Mouse (Mus musculus) midbrain, postnatal 0 days (tissue): ENCODE measurements around the gene Chst8. TPM values are rescaled to one million over a fixed set of nuclear protein-coding genes. Genes with fewer than 3 reads are reported as not detected.

Source experiments
- ATAC-seq: fragments of 200-750 bp; cut with Nextera tagmentation; 2 replicates; pipeline ENCODE4 v1.8.0; 2017; ENCODE audit warnings: moderate number of reproducible peaks, mild to moderate bottlenecking, moderate TSS enrichment, moderate library complexity; ENCODE audit not compliant: low FRiP score
- DNase-seq: peaks from one replicate; pipeline ENCODE4 v3.0.0-alpha.2; 2015; ENCODE audit warnings: low spot score
- H3K27ac ChIP-seq: fragments of 300-500 bp; sonication (generic); 2 replicates; pipeline ENCODE4 v1.5.1; 2014; ENCODE audit warnings: low read depth, mild to moderate bottlenecking, low read length, mixed read lengths
- H3K27me3 ChIP-seq: fragments of 300-500 bp; sonication (generic); 2 replicates; pipeline ENCODE4 v1.6.1; 2014; ENCODE audit warnings: low read length, control low read depth, mixed read lengths; ENCODE audit not compliant: insufficient read depth
- H3K36me3 ChIP-seq: fragments of 300-500 bp; sonication (generic); 2 replicates; pipeline ENCODE4 v1.6.1; 2014; ENCODE audit warnings: low read length, control low read depth, mixed read lengths; ENCODE audit not compliant: insufficient read depth
- H3K4me1 ChIP-seq: fragments of 300-500 bp; sonication (generic); 2 replicates; pipeline ENCODE4 v1.6.1; 2014; ENCODE audit warnings: mild to moderate bottlenecking, control low read depth, antibody characterized with exemption, low read length, mixed read lengths; ENCODE audit not compliant: insufficient read depth
- H3K4me2 ChIP-seq: fragments of 300-500 bp; sonication (generic); 2 replicates; pipeline ENCODE4 v1.6.1; 2014; ENCODE audit warnings: low read depth, mild to moderate bottlenecking, low read length, mixed read lengths; ENCODE audit not compliant: poor library complexity, severe bottlenecking
- H3K4me3 ChIP-seq: fragments of 300-500 bp; sonication (generic); 2 replicates; pipeline ENCODE4 v1.5.1; 2014; ENCODE audit warnings: low read depth, mild to moderate bottlenecking, low read length, moderate library complexity
- H3K9ac ChIP-seq: fragments of 300-500 bp; sonication (generic); replicated peaks from 2 replicates; pipeline ENCODE4 v1.6.1; 2014; ENCODE audit warnings: mild to moderate bottlenecking, low read length, moderate library complexity, mixed read lengths; ENCODE audit not compliant: poor library complexity, severe bottlenecking
- H3K9me3 ChIP-seq: fragments of 300-500 bp; sonication (generic); 2 replicates; pipeline ENCODE4 v1.6.1; 2016; ENCODE audit warnings: low read length, control low read depth
- CTCF ChIP-seq: IDR thresholded peaks from 2 replicates; pipeline ENCODE4 v1.5.1; 2016; ENCODE audit warnings: antibody characterized with exemption, mild to moderate bottlenecking
- WGBS: fragments of 180-500 bp; shearing (Covaris S2); extraction: QIAGEN DNeasy Blood & Tissue Kit; methylation state at CpG from one replicate; pipeline ENCODE4 v1.1.7; 2014; 5-methylcytosine and 5-hydroxymethylcytosine counted together
- polyA plus RNA-seq: library from polyadenylated mRNA; unstranded; fragments of >200 nt; fragmentation: Nextera tagmentation; extraction: Ambion mirVana; gene quantifications from 2 replicates; pipeline ENCODE4 v1.2.1, GENCODE M21; 2015
- total RNA-seq: library from RNA; depleted of rRNA; stranded (reverse); fragments of >200 nt; gene quantifications from 2 replicates; pipeline ENCODE4 v1.2.3, GENCODE M21; 2014

Gene Chst8
- total and polyA plus RNA-seq, 2 experiments from 2014 or later: 16.2 to 20.1 TPM

GRCm38 (mm10) chr7:34811060-34811459 is 1.5 kb downstream of the Chst8 start:
- DNase-seq (peak; percentile 47), ATAC-seq (no peak)
- no peak for TF ChIP-seq CTCF
- Histone ChIP-seq H3K9ac (no peak overlapping the region), H3K9me3 (no peaks in the 10 kb centered on the region), H3K4me1 (peaks cover 3% of the 10 kb centered on the region; the same call in 1 of the 2 replicates), H3K4me2 (peak overlapping the region; percentile 96), H3K36me3 (no peaks in the 10 kb centered on the region), H3K27me3 (peaks cover 12% of the 10 kb centered on the region; the same call in 1 of the 2 replicates), H3K4me3 (peak overlapping the region; percentile 67), H3K27ac (no peak overlapping the region)
- 8% methylated on average over 10 of the region's 10 CpGs for WGBS

GRCm38 (mm10) chr7:34806307-34806706 is 6.2 kb downstream of the Chst8 start:
- no peak overlapping the region for H3K27ac ChIP-seq
- H3K4me1 ChIP-seq: peaks cover 3% of the 10 kb centered on the region; the same call in 1 of the 2 replicates
- H3K9me3 ChIP-seq: no peaks in the 10 kb centered on the region
- TF ChIP-seq CTCF: no peak
- no peak overlapping the region for H3K4me2 ChIP-seq
- WGBS: 72% methylated on average over 6 of the region's 6 CpGs
- DNase-seq (peak; percentile 15), ATAC-seq (no peak)
- no peaks in the 10 kb centered on the region for H3K36me3 ChIP-seq
- no peak overlapping the region for H3K9ac ChIP-seq
- H3K4me3 ChIP-seq: no peak overlapping the region
- peaks cover 7% of the 10 kb centered on the region; the same call in 1 of the 2 replicates for H3K27me3 ChIP-seq

- 85% methylated on average over 3 of the region's 3 CpGs for WGBS
- DNase-seq: no peak
- Histone ChIP-seq H3K27ac (no peak overlapping the region), H3K36me3 (no peaks in the 10 kb centered on the region), H3K9me3 (no peaks in the 10 kb centered on the region), H3K4me2 (no peak overlapping the region), H3K27me3 (peaks cover 3% of the 10 kb centered on the region; the same call in 1 of the 2 replicates), H3K4me1 (peaks cover 1% of the 10 kb centered on the region; the same call in 1 of the 2 replicates), H3K4me3 (no peak overlapping the region), H3K9ac (no peak overlapping the region)
- TF ChIP-seq CTCF: no peak
- no peak for ATAC-seq
Measured at GRCm38 (mm10) chr7:34805691-34806205, 6.8 kb downstream of the Chst8 start.

- no peak for TF ChIP-seq CTCF
- no peaks in the 10 kb centered on the region for H3K9me3 ChIP-seq
- H3K9ac ChIP-seq: no peak overlapping the region
- 83% methylated on average over 2 of the region's 2 CpGs for WGBS
- no peak overlapping the region for H3K4me3 ChIP-seq
- no peak for ATAC-seq
- peaks cover 1% of the 10 kb centered on the region; the same call in 1 of the 2 replicates for H3K4me1 ChIP-seq
- no peaks in the 10 kb centered on the region for H3K36me3 ChIP-seq
- DNase-seq: no peak
- no peak overlapping the region for H3K4me2 ChIP-seq
- no peaks in the 10 kb centered on the region for H3K27me3 ChIP-seq
- no peak overlapping the region for H3K27ac ChIP-seq
Measured at GRCm38 (mm10) chr7:34805042-34805441, 7.5 kb downstream of the Chst8 start.

- H3K36me3 ChIP-seq: no peaks in the 10 kb centered on the region
- WGBS: 41% methylated on average over 13 of the region's 13 CpGs
- no peak overlapping the region for H3K4me3 ChIP-seq
- peaks cover 10% of the 10 kb centered on the region; the same call in 1 of the 2 replicates for H3K4me1 ChIP-seq
- ATAC-seq (no peak), DNase-seq (peak; percentile 35)
- H3K27ac ChIP-seq: no peak overlapping the region
- no peak for TF ChIP-seq CTCF
- no peaks in the 10 kb centered on the region for H3K9me3 ChIP-seq
- H3K27me3 ChIP-seq: no peaks in the 10 kb centered on the region
- H3K4me2 ChIP-seq: no peak overlapping the region
- no peak overlapping the region for H3K9ac ChIP-seq
Measured at GRCm38 (mm10) chr7:34799950-34800511, 12.5 kb downstream of the Chst8 start.

- no peak for TF ChIP-seq CTCF
Measured at GRCm38 (mm10) chr7:34799404-34799771, 13.1 kb downstream of the Chst8 start.

More at GRCm38 (mm10) chr7:34799404-34799771, 13.1 kb downstream of the Chst8 start:
- Histone ChIP-seq H3K4me1 (peaks cover 10% of the 10 kb centered on the region; the same call in 1 of the 2 replicates), H3K9ac (no peak overlapping the region), H3K9me3 (no peaks in the 10 kb centered on the region), H3K27ac (no peak overlapping the region), H3K4me3 (no peak overlapping the region), H3K36me3 (no peaks in the 10 kb centered on the region), H3K4me2 (no peak overlapping the region), H3K27me3 (no peaks in the 10 kb centered on the region)
- no peak for DNase-seq
- ATAC-seq: no peak
- 14% methylated on average over 3 of the region's 3 CpGs for WGBS
